Mouse (Mus musculus) kidney, embryonic 15.5 days (tissue): Measurements from ENCODE around the gene Rab31. TPM values are rescaled to one million over a fixed set of nuclear protein-coding genes. Genes with fewer than 3 reads are reported as not detected.

ENCODE experiments used
- ATAC-seq: fragments of 200-750 bp; cut with Nextera tagmentation; replicated peaks from 2 replicates; pipeline ENCODE4 v1.8.0; 2017; ENCODE audit warnings: moderate TSS enrichment; ENCODE audit not compliant: low FRiP score
- H3K27ac ChIP-seq: fragments of 300-500 bp; sonication (generic); 2 replicates; pipeline ENCODE4 v1.5.1; 2015; ENCODE audit warnings: mild to moderate bottlenecking, inconsistent platforms
- H3K27me3 ChIP-seq: fragments of 300-500 bp; sonication (generic); 2 replicates; pipeline ENCODE4 v1.6.1; 2015; ENCODE audit warnings: inconsistent platforms
- H3K36me3 ChIP-seq: fragments of 300-500 bp; sonication (generic); 2 replicates; pipeline ENCODE4 v1.6.1; 2015; ENCODE audit warnings: inconsistent platforms
- H3K4me1 ChIP-seq: fragments of 300-500 bp; sonication (generic); 2 replicates; pipeline ENCODE4 v1.6.1; 2015; ENCODE audit warnings: inconsistent platforms
- H3K4me2 ChIP-seq: fragments of 300-500 bp; sonication (generic); 2 replicates; pipeline ENCODE4 v1.6.1; 2015; ENCODE audit warnings: moderate library complexity, mild to moderate bottlenecking, inconsistent platforms
- H3K4me3 ChIP-seq: fragments of 300-500 bp; sonication (generic); replicated peaks from 2 replicates; pipeline ENCODE4 v1.5.1; 2015; ENCODE audit warnings: mild to moderate bottlenecking, inconsistent platforms
- H3K9ac ChIP-seq: fragments of 300-500 bp; sonication (generic); 2 replicates; pipeline ENCODE4 v1.6.1; 2015; ENCODE audit warnings: mild to moderate bottlenecking, inconsistent platforms
- H3K9me3 ChIP-seq: fragments of 300-500 bp; sonication (generic); replicated peaks from 2 replicates; pipeline ENCODE4 v1.6.1; 2016; ENCODE audit warnings: inconsistent platforms
- WGBS: fragments of 180-500 bp; shearing (Covaris S2); methylation state at CpG from one replicate; pipeline ENCODE4 v1.1.7; 2015; ENCODE audit warnings: mixed read lengths; 5-methylcytosine and 5-hydroxymethylcytosine counted together
- polyA plus RNA-seq: library from polyadenylated mRNA; unstranded; fragments of >200 nt; fragmentation: Nextera tagmentation; extraction: Ambion mirVana; gene quantifications from 2 replicates; pipeline ENCODE4 v1.2.1, GENCODE M21; 2015

The Rab31 gene
- polyA plus RNA-seq, 1 experiment from 2014 or later = 33.6 TPM

DNA sequence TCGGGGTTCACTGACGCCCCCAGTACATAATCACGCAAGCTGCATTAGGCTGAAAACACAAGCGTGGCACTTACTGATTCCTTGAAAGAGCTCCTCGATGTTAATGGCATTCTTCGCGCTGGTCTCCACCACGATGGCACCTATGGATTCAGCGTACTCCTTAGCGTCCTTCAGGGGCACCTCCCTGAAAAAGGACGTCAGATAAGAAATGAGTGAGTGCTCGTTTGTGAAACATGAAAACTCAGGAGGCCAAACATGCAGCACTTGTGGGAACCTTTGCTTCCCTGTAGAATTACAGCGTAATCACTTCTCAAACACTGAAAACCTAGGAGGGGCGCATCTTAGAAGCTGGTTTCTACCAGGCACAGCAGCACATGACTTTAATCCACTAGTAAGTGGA is 104.8 kb downstream of the Rab31 start:
- WGBS = 85% methylated on average over 14 of the region's 14 CpGs
- Histone ChIP-seq H3K4me3 (no peak overlapping the region), H3K9ac (no peak overlapping the region), H3K36me3 (no peaks in the 10 kb centered on the region), H3K27ac (no peak overlapping the region), H3K9me3 (no peaks in the 10 kb centered on the region; the same call in 1 of the 2 replicates), H3K4me1 (peaks cover 13% of the 10 kb centered on the region), H3K27me3 (no peaks in the 10 kb centered on the region), H3K4me2 (no peak overlapping the region)
- ATAC-seq = no peak

DNA sequence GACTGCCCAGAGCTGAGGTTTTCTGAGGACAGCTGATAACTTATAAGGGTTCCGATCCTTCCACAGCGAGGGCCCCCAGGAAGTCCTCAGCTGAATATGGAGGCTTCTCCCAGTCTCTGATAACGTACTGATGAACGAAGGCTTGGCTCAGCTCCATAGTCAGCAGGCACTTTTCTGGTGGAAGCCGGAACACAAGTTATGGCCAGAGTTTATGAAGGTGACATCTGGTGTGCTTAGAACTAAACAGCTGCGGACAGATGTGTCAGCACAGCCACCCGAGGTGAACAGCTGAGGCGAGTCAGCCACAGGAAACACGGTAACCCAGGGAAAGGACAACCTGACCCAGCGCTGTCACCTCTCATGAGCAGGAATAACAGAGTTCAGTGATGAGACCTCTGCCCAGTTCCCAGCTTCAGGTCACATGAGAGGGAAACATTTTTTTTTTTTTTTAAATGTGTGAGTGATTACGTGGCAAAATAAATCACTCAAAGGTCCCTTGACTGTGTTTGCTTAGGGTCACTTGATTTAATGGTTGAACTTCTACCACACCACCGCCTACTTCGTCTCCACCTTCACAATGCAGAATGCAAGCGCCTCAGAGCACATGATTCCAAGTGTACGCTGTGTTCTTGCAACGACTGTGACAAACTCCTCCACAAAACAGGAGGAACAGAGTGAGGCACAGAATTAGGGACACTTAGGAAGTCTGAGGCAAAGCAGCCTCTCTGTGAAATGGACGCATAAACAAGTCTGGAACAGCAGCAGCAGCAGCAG is 106.0 kb downstream of the Rab31 start:
- Histone ChIP-seq H3K9me3 (no peaks in the 10 kb centered on the region), H3K27ac (no peak overlapping the region), H3K36me3 (no peaks in the 10 kb centered on the region), H3K4me3 (no peak overlapping the region), H3K4me2 (0 out of 2 replicates have a peak overlapping the region, but pooled peaks have one; percentile 16), H3K9ac (no peak overlapping the region), H3K4me1 (peaks cover 13% of the 10 kb centered on the region), H3K27me3 (no peaks in the 10 kb centered on the region)
- peak; percentile 76 for ATAC-seq
- WGBS = 34% methylated on average over 17 of the region's 17 CpGs

DNA sequence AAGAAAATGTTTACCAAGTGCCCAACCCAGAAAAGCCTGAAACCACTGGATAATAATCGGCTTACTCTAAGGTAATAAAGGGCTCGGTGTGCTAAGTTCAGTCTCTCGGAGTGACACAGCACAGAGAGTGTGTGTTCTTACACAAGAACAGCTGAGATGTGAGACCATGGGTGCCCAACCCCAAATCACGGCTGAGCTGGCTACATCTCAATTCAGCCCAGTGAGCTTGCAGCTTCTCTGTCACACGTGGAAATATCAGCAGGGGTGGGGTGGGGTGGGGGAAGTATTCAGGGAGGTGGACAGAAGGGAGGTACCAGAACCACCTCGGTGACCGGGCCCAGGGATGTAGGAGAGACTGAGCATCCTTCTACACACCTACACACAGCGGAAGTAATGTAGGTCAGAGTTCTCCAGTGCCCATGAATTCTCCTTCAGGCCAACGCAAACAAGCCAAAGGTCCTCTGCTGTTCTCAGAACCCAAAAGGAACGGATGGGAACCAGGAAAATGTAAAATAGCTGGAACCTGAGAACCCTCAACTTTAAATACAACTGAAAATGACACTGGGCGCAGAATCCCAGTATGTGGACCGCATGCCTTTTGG is 106.7 kb downstream of the Rab31 start:
- WGBS = 64% methylated on average over 12 of the region's 12 CpGs
- no peak for ATAC-seq
- no peaks in the 10 kb centered on the region for H3K36me3 ChIP-seq
- peaks cover 13% of the 10 kb centered on the region for H3K4me1 ChIP-seq
- no peak overlapping the region for H3K27ac ChIP-seq
- H3K4me2 ChIP-seq = no peak overlapping the region
- no peaks in the 10 kb centered on the region for H3K27me3 ChIP-seq
- no peaks in the 10 kb centered on the region for H3K9me3 ChIP-seq
- H3K9ac ChIP-seq = no peak overlapping the region
- no peak overlapping the region for H3K4me3 ChIP-seq

DNA sequence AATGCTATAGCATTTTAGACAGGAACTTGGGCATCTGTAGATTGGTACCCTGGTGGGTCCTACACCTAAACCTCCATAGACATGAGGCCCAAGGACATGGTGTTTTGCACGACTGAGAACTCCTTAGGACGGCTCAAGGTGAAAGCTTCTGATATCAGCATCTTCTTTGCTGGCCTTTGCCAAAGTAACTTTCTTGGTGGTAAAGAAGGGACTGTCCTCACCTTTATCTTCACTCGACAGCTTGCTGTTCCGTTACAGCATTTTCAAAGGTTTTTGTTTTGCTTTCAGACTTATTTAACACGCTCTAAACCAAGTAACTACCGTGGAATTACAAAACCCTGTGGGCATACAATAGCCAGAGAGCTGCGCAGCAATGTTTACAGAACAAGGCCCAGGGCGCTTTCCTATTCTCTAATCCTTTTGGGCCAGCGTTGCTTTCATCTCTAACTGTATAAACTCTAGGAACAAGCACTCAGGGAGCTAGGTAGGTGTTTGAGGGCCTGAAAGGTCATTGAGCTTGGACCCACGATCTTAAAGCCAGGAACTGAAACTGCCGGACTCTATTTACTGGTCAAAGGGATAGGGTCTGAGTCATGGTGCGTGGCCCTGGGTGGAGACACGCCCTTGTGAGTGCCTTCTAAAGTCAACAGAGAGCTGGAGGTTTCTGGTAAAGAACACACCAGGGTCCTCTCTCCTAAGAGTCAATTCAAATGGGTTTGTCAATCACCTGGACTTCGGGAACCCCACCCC is 109.0 kb downstream of the Rab31 start:
- 86% methylated on average over 14 of the region's 14 CpGs for WGBS
- ATAC-seq = no peak
- no peak overlapping the region for H3K9ac ChIP-seq
- no peaks in the 10 kb centered on the region for H3K27me3 ChIP-seq
- H3K27ac ChIP-seq = no peak overlapping the region
- no peaks in the 10 kb centered on the region for H3K36me3 ChIP-seq
- no peak overlapping the region for H3K4me3 ChIP-seq
- H3K4me2 ChIP-seq = no peak overlapping the region
- peaks cover 13% of the 10 kb centered on the region for H3K4me1 ChIP-seq
- no peaks in the 10 kb centered on the region for H3K9me3 ChIP-seq

DNA sequence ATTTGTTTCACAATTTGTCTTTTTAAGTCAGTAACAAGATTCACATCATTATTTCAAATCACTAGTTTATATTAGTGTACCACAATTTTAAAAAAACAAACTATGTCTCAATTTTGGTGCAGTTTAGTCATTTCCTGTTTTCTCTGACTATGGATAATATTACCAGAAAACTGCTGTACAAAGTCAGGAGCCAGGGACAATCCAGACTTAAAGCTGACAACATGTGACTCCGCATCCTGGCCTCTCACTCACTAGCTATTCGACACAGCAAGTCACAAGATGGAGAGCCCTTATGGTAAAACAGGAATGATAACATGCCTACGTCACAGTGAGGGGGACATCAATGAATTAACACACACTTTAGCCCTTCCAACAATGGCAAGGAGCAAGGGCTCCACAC is 109.9 kb downstream of the Rab31 start:
- no peak overlapping the region for H3K9ac ChIP-seq
- no peak overlapping the region for H3K27ac ChIP-seq
- H3K4me3 ChIP-seq = no peak overlapping the region
- H3K4me2 ChIP-seq = no peak overlapping the region
- 83% methylated on average over 3 of the region's 3 CpGs for WGBS
- H3K36me3 ChIP-seq = no peaks in the 10 kb centered on the region
- no peak for ATAC-seq
- no peaks in the 10 kb centered on the region for H3K27me3 ChIP-seq
- H3K4me1 ChIP-seq = peaks cover 13% of the 10 kb centered on the region
- no peaks in the 10 kb centered on the region for H3K9me3 ChIP-seq

DNA sequence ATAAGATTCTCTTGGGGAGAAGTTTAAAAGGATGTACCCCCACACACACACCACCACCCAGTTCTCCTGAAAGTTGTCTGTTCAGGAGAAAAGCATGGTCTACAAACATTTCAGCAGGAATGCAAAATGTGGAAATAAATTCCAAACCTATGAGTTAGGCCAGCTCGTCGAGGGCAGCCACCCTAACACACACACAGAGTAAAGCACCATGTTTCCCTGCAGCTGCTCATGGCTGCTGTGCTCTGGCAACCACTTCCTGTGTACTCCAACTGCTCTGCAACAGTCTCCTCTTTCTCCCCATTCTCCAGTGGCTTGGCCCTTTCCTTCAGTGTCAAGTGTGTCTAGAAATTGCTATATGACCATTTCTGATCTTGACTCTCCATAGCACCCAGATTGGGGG is 114.1 kb downstream of the Rab31 start:
- no peaks in the 10 kb centered on the region for H3K4me1 ChIP-seq
- no peaks in the 10 kb centered on the region for H3K27me3 ChIP-seq
- H3K4me3 ChIP-seq = no peak overlapping the region
- H3K9me3 ChIP-seq = no peaks in the 10 kb centered on the region
- H3K4me2 ChIP-seq = no peak overlapping the region
- no peaks in the 10 kb centered on the region for H3K36me3 ChIP-seq
- no peak overlapping the region for H3K27ac ChIP-seq
- 77% methylated on average over 2 of the region's 2 CpGs for WGBS
- no peak for ATAC-seq
- H3K9ac ChIP-seq = no peak overlapping the region

DNA sequence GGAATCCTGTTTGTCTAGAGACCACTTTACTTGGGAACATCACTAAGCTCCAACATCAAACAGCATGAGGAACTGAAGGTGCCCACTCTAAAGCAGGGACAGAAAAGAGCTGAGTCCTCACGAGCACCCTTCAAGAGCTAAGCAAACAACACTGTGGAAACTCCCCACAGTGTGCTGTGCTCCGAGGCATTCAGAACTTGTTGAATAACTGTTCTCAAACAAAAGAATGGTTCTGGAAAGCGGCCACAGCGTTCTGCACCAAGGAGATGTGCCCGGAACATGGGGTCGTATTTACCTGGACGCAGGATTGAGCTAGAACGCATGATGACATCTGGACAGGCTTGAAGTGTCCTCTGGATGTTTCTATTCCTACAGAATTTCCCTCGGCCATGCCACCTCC is 114.6 kb downstream of the Rab31 start:
- no peak overlapping the region for H3K27ac ChIP-seq
- H3K9me3 ChIP-seq = no peaks in the 10 kb centered on the region
- H3K4me2 ChIP-seq = no peak overlapping the region
- no peak for ATAC-seq
- 93% methylated on average over 9 of the region's 9 CpGs for WGBS
- no peaks in the 10 kb centered on the region for H3K36me3 ChIP-seq
- H3K9ac ChIP-seq = no peak overlapping the region
- H3K4me1 ChIP-seq = no peaks in the 10 kb centered on the region
- no peaks in the 10 kb centered on the region for H3K27me3 ChIP-seq
- H3K4me3 ChIP-seq = no peak overlapping the region

DNA sequence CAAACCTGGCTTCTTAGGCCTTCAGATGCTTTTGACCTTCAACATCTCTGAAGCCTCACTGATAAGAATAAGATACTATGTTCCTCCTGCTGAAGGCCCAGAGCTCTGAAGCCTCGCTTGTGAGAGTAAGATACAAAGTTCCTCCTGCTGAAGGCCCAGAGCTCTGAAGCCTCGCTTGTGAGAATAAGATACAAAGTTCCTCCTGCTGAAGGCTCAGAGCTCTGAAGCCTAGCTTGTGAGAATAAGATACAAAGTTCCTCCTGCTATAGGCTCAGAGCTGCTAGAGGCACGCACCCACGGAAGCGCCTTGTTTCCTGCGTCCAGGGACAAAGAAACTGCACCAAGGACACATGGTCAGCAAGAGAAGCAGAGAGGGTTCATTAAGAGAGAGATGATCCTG is 115.8 kb downstream of the Rab31 start:
- Histone ChIP-seq H3K4me2 (no peak overlapping the region), H3K9me3 (no peaks in the 10 kb centered on the region), H3K4me3 (no peak overlapping the region), H3K9ac (no peak overlapping the region), H3K4me1 (no peaks in the 10 kb centered on the region), H3K27ac (no peak overlapping the region), H3K36me3 (0 out of 2 replicates have a peak, but pooled peaks cover 5% of the 10 kb centered on the region), H3K27me3 (no peaks in the 10 kb centered on the region)
- WGBS = 90% methylated on average over 6 of the region's 6 CpGs
- ATAC-seq = no peak

DNA sequence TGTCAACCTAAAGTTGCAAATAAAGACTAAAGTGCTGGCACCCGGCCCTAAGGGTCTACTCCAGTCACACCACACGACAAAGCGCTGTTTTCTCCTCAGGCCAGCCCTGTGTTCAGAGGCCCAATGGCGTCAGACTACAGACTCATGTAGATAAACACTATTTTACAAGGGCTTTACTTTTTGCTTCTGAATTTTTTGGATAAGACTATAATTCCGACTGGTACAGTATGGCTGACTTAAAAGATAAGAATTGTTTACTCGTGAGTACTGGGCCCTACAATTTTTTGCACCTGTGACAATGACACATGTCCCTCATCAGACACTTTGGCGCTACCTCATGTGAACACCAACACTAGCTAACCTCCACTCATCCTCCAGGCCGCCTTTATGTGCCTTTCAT is 116.5 kb downstream of the Rab31 start:
- Histone ChIP-seq H3K9ac (no peak overlapping the region), H3K36me3 (0 out of 2 replicates have a peak, but pooled peaks cover 5% of the 10 kb centered on the region), H3K27ac (no peak overlapping the region), H3K4me2 (no peak overlapping the region), H3K9me3 (no peaks in the 10 kb centered on the region), H3K4me3 (no peak overlapping the region), H3K27me3 (no peaks in the 10 kb centered on the region), H3K4me1 (no peaks in the 10 kb centered on the region)
- ATAC-seq = no peak
- 91% methylated on average over 8 of the region's 8 CpGs for WGBS

DNA sequence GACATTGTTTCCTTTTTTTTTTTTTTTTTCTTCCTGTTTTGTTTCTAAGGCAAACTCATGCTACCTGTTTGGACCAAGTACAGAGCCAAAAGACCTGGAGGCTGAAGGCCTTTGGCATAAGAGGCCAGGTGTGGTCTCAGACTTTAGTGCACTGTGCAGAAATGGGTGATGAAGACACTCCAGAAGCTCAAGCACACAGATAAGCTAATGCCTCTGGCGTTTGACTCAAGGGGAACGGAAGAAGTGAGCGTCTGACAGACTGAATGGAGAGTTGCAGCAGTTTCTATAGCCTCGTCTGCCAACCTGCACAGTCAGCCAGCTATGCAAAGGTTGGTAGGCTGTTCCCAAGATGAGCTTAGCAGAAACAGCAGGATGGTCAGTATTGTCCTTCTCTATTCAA is 116.9 kb downstream of the Rab31 start:
- H3K4me2 ChIP-seq = no peak overlapping the region
- 0 out of 2 replicates have a peak, but pooled peaks cover 5% of the 10 kb centered on the region for H3K36me3 ChIP-seq
- H3K9ac ChIP-seq = no peak overlapping the region
- no peak for ATAC-seq
- WGBS = 92% methylated on average over 4 of the region's 4 CpGs
- no peaks in the 10 kb centered on the region for H3K27me3 ChIP-seq
- no peaks in the 10 kb centered on the region for H3K4me1 ChIP-seq
- H3K9me3 ChIP-seq = no peaks in the 10 kb centered on the region
- H3K4me3 ChIP-seq = no peak overlapping the region
- no peak overlapping the region for H3K27ac ChIP-seq

DNA sequence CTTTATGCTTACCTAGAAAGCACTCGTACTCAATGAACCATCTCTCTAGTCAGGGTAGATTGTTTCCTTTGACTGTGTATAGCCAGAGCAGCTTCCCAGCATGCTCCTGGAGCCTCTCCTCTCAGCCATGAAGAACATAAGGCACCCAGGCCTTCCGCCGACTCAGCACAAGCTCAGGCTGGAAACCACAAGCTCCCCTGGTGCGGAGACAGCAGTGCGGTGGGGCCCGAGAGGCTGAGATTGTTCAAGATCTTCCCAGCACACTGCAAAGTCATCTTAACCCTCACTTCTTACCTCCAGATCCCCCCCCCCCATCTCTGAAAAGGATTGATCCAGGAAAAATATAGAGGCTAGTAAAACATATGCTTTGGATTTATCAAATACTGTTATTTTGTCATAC is 122.0 kb downstream of the Rab31 start:
- no peak overlapping the region for H3K27ac ChIP-seq
- no peak overlapping the region for H3K9ac ChIP-seq
- no peaks in the 10 kb centered on the region for H3K4me1 ChIP-seq
- no peak for ATAC-seq
- H3K27me3 ChIP-seq = no peaks in the 10 kb centered on the region
- no peak overlapping the region for H3K4me2 ChIP-seq
- no peaks in the 10 kb centered on the region for H3K9me3 ChIP-seq
- H3K4me3 ChIP-seq = no peak overlapping the region
- 0 out of 2 replicates have a peak, but pooled peaks cover 5% of the 10 kb centered on the region for H3K36me3 ChIP-seq
- 84% methylated on average over 6 of the region's 6 CpGs for WGBS

DNA sequence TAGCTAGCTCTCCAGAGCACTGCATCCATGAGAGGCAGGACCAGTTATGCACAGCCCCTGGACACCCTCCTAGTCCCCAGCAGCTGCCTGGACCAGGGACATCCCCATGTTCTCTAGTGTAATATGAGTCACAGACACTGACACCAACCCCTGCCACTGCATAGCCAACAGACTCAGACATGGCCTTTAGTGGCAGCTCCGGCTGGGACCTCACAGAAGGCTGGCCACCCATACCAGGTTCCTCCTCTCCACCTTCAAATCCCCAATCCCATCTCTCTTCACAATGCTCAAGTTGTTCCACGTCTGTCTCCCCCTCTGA is 123.4 kb downstream of the Rab31 start:
- no peaks in the 10 kb centered on the region for H3K4me1 ChIP-seq
- 82% methylated on average over 2 of the region's 2 CpGs for WGBS
- H3K9ac ChIP-seq = no peak overlapping the region
- H3K27me3 ChIP-seq = no peaks in the 10 kb centered on the region
- no peaks in the 10 kb centered on the region for H3K9me3 ChIP-seq
- no peak overlapping the region for H3K4me3 ChIP-seq
- H3K4me2 ChIP-seq = no peak overlapping the region
- 0 out of 2 replicates have a peak, but pooled peaks cover 5% of the 10 kb centered on the region for H3K36me3 ChIP-seq
- H3K27ac ChIP-seq = no peak overlapping the region
- ATAC-seq = no peak; the same call in 1 of the 2 replicates
